ENCODE assay signal across 12 mouse cellular contexts in the genomic region with DNA sequence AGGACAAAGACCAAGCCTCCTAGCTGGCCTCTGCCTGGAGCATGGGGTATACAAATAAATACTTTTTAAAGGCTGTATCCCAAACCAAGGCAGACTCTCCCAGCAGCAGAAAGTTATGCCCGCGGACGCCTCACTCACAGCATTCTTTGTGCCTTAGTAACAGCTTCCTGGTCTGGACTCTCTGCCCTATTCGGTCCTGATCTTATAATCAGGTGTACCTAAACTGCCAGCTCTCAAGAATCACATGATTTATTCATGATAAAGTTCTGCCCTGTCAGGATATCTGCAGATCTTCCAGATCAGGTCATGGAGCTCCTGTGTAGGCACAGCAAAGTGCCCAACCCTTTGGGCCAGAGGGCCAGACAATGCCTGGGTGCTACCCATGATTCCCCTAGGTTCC. TPM values are rescaled to one million over a fixed set of nuclear protein-coding genes. Genes with fewer than 3 reads are reported as not detected.
DNase-seq lines count a peak whose midpoint lies in the region; ATAC-seq and TF ChIP-seq lines count a peak whose summit lies in the region.
"Had no signal": no experiment of that assay in that cellular context is flagged by ENCODE, and none has a peak within 500 bp of the region (broad histone marks: within the 10 kb centered on the region; RNA-seq: fewer than 3 reads in every experiment).

No protein-coding gene starts in this region.

- H3K27ac ChIP-seq in liver, embryonic 14.5 days = peak overlapping the region; percentile 12; the same call in 1 of the 2 replicates
- H3K27ac ChIP-seq in forebrain, embryonic 16.5 days (ENCODE audit: low read length) = no peak overlapping the region

- intact Hi-C loops in gastrocnemius, postnatal 14 days (cut with DNase I; ENCODE audit: low total_unique reads) = no loop called here

- peak; percentile 34 for DNase-seq in kidney, adult 18-20 months
- DNase-seq in kidney, adult 8-10 months = no peak
- DNase-seq in urinary bladder, postnatal 14 days (ENCODE audit: low spot score) = peak; percentile 51
- DNase-seq in urinary bladder, postnatal 25 days (ENCODE audit: low spot score) = no peak
- DNase-seq in liver, embryonic 14.5 days (ENCODE audit: low read depth in 3 of 3, low spot score in 3 of 3) = no peak
- DNase-seq in gastrocnemius, postnatal 14 days = no peak
- no peak for DNase-seq in thymus, postnatal 36 days
- DNase-seq: layer of hippocampus, postnatal 36 days; right cerebral cortex, postnatal 4 days had no signal

- no peaks in the 10 kb centered on the region for H3K9me3 ChIP-seq in liver, embryonic 14.5 days (ENCODE audit: control insufficient read depth, low read length)
- H3K9me3 ChIP-seq in forebrain, embryonic 16.5 days (ENCODE audit: control insufficient read depth, low read length) = no peaks in the 10 kb centered on the region

- ATAC-seq in liver, embryonic 14.5 days (ENCODE audit: insufficient read depth) = 0 out of 2 replicates have a peak, but pooled peaks have one; percentile 3
- ATAC-seq in forebrain, embryonic 16.5 days = no peak

- no peak for TF ChIP-seq CTCF in liver, embryonic 14.5 days (IDR thresholded peaks at IDR 0.05; ENCODE audit: low read depth)

- WGBS in liver, embryonic 14.5 days (ENCODE audit: insufficient replicate concordance) = 50% methylated on average over 4 of the region's 4 CpGs
- WGBS in forebrain, embryonic 16.5 days = 74% methylated on average over 4 of the region's 4 CpGs

- H3K9ac ChIP-seq in liver, embryonic 14.5 days (replicated peaks) = no peak overlapping the region
- H3K9ac ChIP-seq in forebrain, embryonic 16.5 days (replicated peaks; ENCODE audit: low read depth, low read length) = no peak overlapping the region

- H3K4me3 ChIP-seq in liver, embryonic 14.5 days (ENCODE audit: insufficient read depth in 1 of 2, low read depth in 2 of 2, low read length in 2 of 2) = no peak overlapping the region
- H3K4me3 ChIP-seq in forebrain, embryonic 16.5 days (replicated peaks; ENCODE audit: low read length) = no peak overlapping the region
- H3K4me3 ChIP-seq: myocyte had no signal

- H3K27me3 ChIP-seq in liver, embryonic 14.5 days (ENCODE audit: control insufficient read depth, insufficient read depth, low read length) = peaks cover 26% of the 10 kb centered on the region
- no peaks in the 10 kb centered on the region for H3K27me3 ChIP-seq in forebrain, embryonic 16.5 days (replicated peaks; ENCODE audit: control insufficient read depth, insufficient read depth, low read length)

- H3K36me3 ChIP-seq in liver, embryonic 14.5 days (replicated peaks; ENCODE audit: control insufficient read depth, insufficient read depth, low read depth) = no peaks in the 10 kb centered on the region
- H3K36me3 ChIP-seq in forebrain, embryonic 16.5 days (ENCODE audit: control insufficient read depth, insufficient read depth) = no peaks in the 10 kb centered on the region

- peak overlapping the region; percentile 13 for H3K4me2 ChIP-seq in liver, embryonic 14.5 days (ENCODE audit: low read depth)
- no peak overlapping the region for H3K4me2 ChIP-seq in forebrain, embryonic 16.5 days (ENCODE audit: low read length)

- no peak for TF ChIP-seq EP300 in liver, embryonic 14.5 days (IDR thresholded peaks at IDR 0.05; ENCODE audit: low read depth)

- peaks cover 0 to 7% of the 10 kb centered on the region in 2 experiments; a peak in 2 of 4 replicates for H3K4me1 ChIP-seq in liver, embryonic 14.5 days (replicated peaks; ENCODE audit: control insufficient read depth in 2 of 2, insufficient read depth in 2 of 2, low read length in 1 of 2)
- peaks cover 12% of the 10 kb centered on the region for H3K4me1 ChIP-seq in forebrain, embryonic 16.5 days (replicated peaks; ENCODE audit: control insufficient read depth, insufficient read depth, low read length)

RNA-seq across cellular contexts. Expression of a gene that starts 3.4 kb away (rescaled TPM):
- polyA plus RNA-seq in liver, embryonic 14.5 days (2012; rRNA removed) = 4.3 and 4.6 TPM in 2 replicates
- 5.7 and 7.2 TPM in 2 replicates for polyA plus RNA-seq in liver, embryonic 14.5 days (2014; fragmentation: Nextera tagmentation; extraction: Ambion mirVana)
- under 1 TPM; 0.11 to 0.16 TPM for total RNA-seq in gastrocnemius, postnatal 14 days (2021)
- polyA plus RNA-seq in forebrain, embryonic 16.5 days (2015; fragmentation: Nextera tagmentation; extraction: Ambion mirVana) = 4.9 and 9.0 TPM in 2 replicates
- total RNA-seq: hematopoietic stem cell, adult 5-6 weeks had no signal

RNA-seq across cellular contexts. Expression of a gene that starts 54.4 kb away (rescaled TPM):
- polyA plus RNA-seq in liver, embryonic 14.5 days (2012; rRNA removed) = 6.0 and 6.5 TPM in 2 replicates
- 2.6 and 3.0 TPM in 2 replicates for polyA plus RNA-seq in liver, embryonic 14.5 days (2014; fragmentation: Nextera tagmentation; extraction: Ambion mirVana)
- total RNA-seq in gastrocnemius, postnatal 14 days (2021) = 10 to 100 TPM; 13.9 to 18.1 TPM
- polyA plus RNA-seq in forebrain, embryonic 16.5 days (2015; fragmentation: Nextera tagmentation; extraction: Ambion mirVana) = 24.4 and 27.9 TPM in 2 replicates

Comparison
In these comparisons a context has a peak if more than half of its experiments do, and no peak if none do; other contexts are left out.
1. DNase-seq: peak in kidney, adult 18-20 months (single experiment) and urinary bladder, postnatal 14 days (single experiment); none in kidney, adult 8-10 months (0 of 2), urinary bladder, postnatal 25 days (single experiment), liver, embryonic 14.5 days (0 of 3), gastrocnemius, postnatal 14 days (single experiment) and thymus, postnatal 36 days (0 of 2).